Mouse (Mus musculus) myocyte (in vitro differentiated cells): Measurements from ENCODE around the gene Ldlr.

Source experiments
- CEBPB ChIP-seq: IDR thresholded peaks from 2 replicates; pipeline ENCODE4 v1.6.1; 2011; ENCODE audit warnings: mild to moderate bottlenecking, moderate library complexity; ENCODE audit not compliant: poor library complexity, insufficient read depth, severe bottlenecking
- E2F4 ChIP-seq: IDR thresholded peaks from one replicate; pipeline ENCODE4 v1.6.1; 2011; ENCODE audit warnings: mild to moderate bottlenecking, control low read depth, moderate library complexity; ENCODE audit not compliant: insufficient read depth
- MAX ChIP-seq: IDR thresholded peaks from one replicate; pipeline ENCODE4 v1.6.1; 2011; ENCODE audit warnings: low read depth, mild to moderate bottlenecking, control low read depth
- MYOD1 ChIP-seq, 3 experiments: IDR thresholded peaks; one replicate each; pipeline ENCODE4 v1.6.1; 2011; ENCODE audit warnings: control low read depth in 2 of 3, low read depth in 2 of 3, mild to moderate bottlenecking in 2 of 3, moderate library complexity in 1 of 3; ENCODE audit not compliant: insufficient read length in 2 of 3, control insufficient read depth in 1 of 3
- MYOG ChIP-seq, 3 experiments: IDR thresholded peaks; one replicate each; pipeline ENCODE4 v1.6.1; 2011; ENCODE audit warnings: control low read depth in 2 of 3, low read depth in 2 of 3, mild to moderate bottlenecking in 2 of 3; ENCODE audit not compliant: insufficient read length in 2 of 3, control insufficient read depth in 1 of 3, insufficient read depth in 1 of 3
- POLR2A ChIP-seq: IDR thresholded peaks from one replicate; pipeline ENCODE4 v1.6.1; 2011; ENCODE audit warnings: low read depth, mild to moderate bottlenecking, control low read depth, moderate library complexity; ENCODE audit not compliant: insufficient read length
- POLR2AphosphoS2 ChIP-seq: IDR thresholded peaks from one replicate; pipeline ENCODE4 v1.6.1; 2011; ENCODE audit warnings: low read depth, control low read depth; ENCODE audit not compliant: insufficient read length
- REST ChIP-seq: IDR thresholded peaks from one replicate; pipeline ENCODE4 v1.6.1; 2011; ENCODE audit warnings: mild to moderate bottlenecking, control low read depth, moderate library complexity; ENCODE audit not compliant: insufficient read depth, insufficient read length
- SRF ChIP-seq: IDR thresholded peaks from one replicate; pipeline ENCODE4 v1.6.1; 2011; ENCODE audit warnings: low read depth; ENCODE audit not compliant: control insufficient read depth, insufficient read length
- TCF12 ChIP-seq: IDR thresholded peaks from one replicate; pipeline ENCODE4 v1.6.1; 2011; ENCODE audit warnings: mild to moderate bottlenecking, control low read depth; ENCODE audit not compliant: poor library complexity, insufficient read depth, severe bottlenecking
- TCF3 ChIP-seq: IDR thresholded peaks from one replicate; pipeline ENCODE4 v1.6.1; 2011; ENCODE audit warnings: low read depth, control low read depth; ENCODE audit not compliant: insufficient read length
- USF1 ChIP-seq: IDR thresholded peaks from one replicate; pipeline ENCODE4 v1.6.1; 2011; ENCODE audit warnings: low read depth, mild to moderate bottlenecking, control low read depth, moderate library complexity

GRCm38 (mm10) chr9:21728261-21728832 lies 5.1 kb downstream of the Ldlr start:
- TF ChIP-seq E2F4, result no peak
- no peak for TF ChIP-seq USF1
- no peak for TF ChIP-seq SRF
- TF ChIP-seq TCF12, result no peak
- no peak for TF ChIP-seq POLR2A
- TF ChIP-seq MAX, result no peak
- TF ChIP-seq TCF3, result no peak
- no peak for TF ChIP-seq POLR2AphosphoS2
- TF ChIP-seq MYOG (IDR thresholded peaks at IDR 0.05; ENCODE audit: control insufficient read depth in 1 of 3, insufficient read depth in 1 of 3, insufficient read length in 2 of 3, low read depth in 2 of 3), result no peak
- no peak for TF ChIP-seq MYOD1 (IDR thresholded peaks at IDR 0.05; ENCODE audit: control insufficient read depth in 1 of 3, insufficient read length in 2 of 3, low read depth in 2 of 3)
- TF ChIP-seq CEBPB, result no peak
- TF ChIP-seq REST, result no peak
